Mouse (Mus musculus): ENCODE data around the gene Myo18a. TPM values are rescaled to one million over a fixed set of nuclear protein-coding genes. Genes with fewer than 3 reads are reported as not detected.

Myo18a gene
- polyA plus RNA-seq, 1 experiment: 57.0 TPM

GRCm38 (mm10) chr11:77771879-77772713 lies 9.1 kb downstream of the Myo18a start:
- H3K79me3 ChIP-seq (ENCODE audit: low read depth): peaks cover 70% of the 10 kb centered on the region
- TF ChIP-seq MYOD1 (IDR thresholded peaks at IDR 0.05; ENCODE audit: control insufficient read depth, insufficient read length, low read depth): no peak
- no peak for TF ChIP-seq MAX (IDR thresholded peaks at IDR 0.05)
- TF ChIP-seq USF1 (IDR thresholded peaks at IDR 0.05; ENCODE audit: low read depth): no peak
- no peak for TF ChIP-seq MYOG (IDR thresholded peaks at IDR 0.05; ENCODE audit: control insufficient read depth, extremely low read depth, insufficient read length)
- TF ChIP-seq FOSL1 (IDR thresholded peaks at IDR 0.05; ENCODE audit: insufficient read depth, low read length, poor library complexity, severe bottlenecking): no peak
- TF ChIP-seq CTCF (IDR thresholded peaks at IDR 0.05; ENCODE audit: control insufficient read depth, insufficient read depth, insufficient read length): no peak
- TF ChIP-seq CEBPB (IDR thresholded peaks at IDR 0.05; ENCODE audit: low read depth): no peak
- H3K79me2 ChIP-seq (ENCODE audit: control insufficient read depth, insufficient read depth): peaks cover 99% of the 10 kb centered on the region
- no peaks in the 10 kb centered on the region for H3K27me3 ChIP-seq (ENCODE audit: control insufficient read depth, insufficient read depth, insufficient read length)
- H3K36me3 ChIP-seq (ENCODE audit: control insufficient read depth, insufficient read depth): peaks cover 14% of the 10 kb centered on the region
- peak overlapping the region; percentile 38 for H3ac ChIP-seq (ENCODE audit: control insufficient read depth, insufficient read length, low read depth)
- no peak overlapping the region for H3K4me3 ChIP-seq (ENCODE audit: insufficient read depth, poor library complexity, severe bottlenecking)

- no peaks in the 10 kb centered on the region for H3K27me3 ChIP-seq (ENCODE audit: control insufficient read depth, insufficient read depth, insufficient read length)
- no peak overlapping the region for H3ac ChIP-seq (ENCODE audit: control insufficient read depth, insufficient read length, low read depth)
- H3K4me3 ChIP-seq (ENCODE audit: insufficient read depth, poor library complexity, severe bottlenecking): no peak overlapping the region
- H3K79me2 ChIP-seq (ENCODE audit: control insufficient read depth, insufficient read depth): peaks cover 99% of the 10 kb centered on the region
- H3K79me3 ChIP-seq (ENCODE audit: low read depth): peaks cover 60% of the 10 kb centered on the region
- no peak for TF ChIP-seq CTCF (IDR thresholded peaks at IDR 0.05; ENCODE audit: control insufficient read depth, insufficient read depth, insufficient read length)
- TF ChIP-seq MYOD1 (IDR thresholded peaks at IDR 0.05; ENCODE audit: control insufficient read depth, insufficient read length, low read depth): no peak
- TF ChIP-seq CEBPB (IDR thresholded peaks at IDR 0.05; ENCODE audit: low read depth): no peak
- TF ChIP-seq MAX (IDR thresholded peaks at IDR 0.05): no peak
- TF ChIP-seq MYOG (IDR thresholded peaks at IDR 0.05; ENCODE audit: control insufficient read depth, extremely low read depth, insufficient read length): no peak
- no peak for TF ChIP-seq FOSL1 (IDR thresholded peaks at IDR 0.05; ENCODE audit: insufficient read depth, low read length, poor library complexity, severe bottlenecking)
- TF ChIP-seq USF1 (IDR thresholded peaks at IDR 0.05; ENCODE audit: low read depth): no peak
- peaks cover 30% of the 10 kb centered on the region for H3K36me3 ChIP-seq (ENCODE audit: control insufficient read depth, insufficient read depth)
Observed at GRCm38 (mm10) chr11:77775701-77776400, 12.8 kb downstream of the Myo18a start.

- Histone ChIP-seq H3K36me3 (ENCODE audit: control insufficient read depth, insufficient read depth) (peaks cover 30% of the 10 kb centered on the region), H3ac (ENCODE audit: control insufficient read depth, insufficient read length, low read depth) (no peak overlapping the region), H3K79me2 (ENCODE audit: control insufficient read depth, insufficient read depth) (peaks cover 94% of the 10 kb centered on the region), H3K79me3 (ENCODE audit: low read depth) (peaks cover 54% of the 10 kb centered on the region), H3K27me3 (ENCODE audit: control insufficient read depth, insufficient read depth, insufficient read length) (no peaks in the 10 kb centered on the region), H3K4me3 (ENCODE audit: insufficient read depth, poor library complexity, severe bottlenecking) (no peak overlapping the region)
- TF ChIP-seq MYOD1 (IDR thresholded peaks at IDR 0.05; ENCODE audit: control insufficient read depth, insufficient read length, low read depth) (no peak), USF1 (IDR thresholded peaks at IDR 0.05; ENCODE audit: low read depth) (no peak), CTCF (IDR thresholded peaks at IDR 0.05; ENCODE audit: control insufficient read depth, insufficient read depth, insufficient read length) (no peak), MAX (IDR thresholded peaks at IDR 0.05) (no peak)
Observed at GRCm38 (mm10) chr11:77777436-77777835, 14.4 kb downstream of the Myo18a start.

- no peak overlapping the region for H3K4me3 ChIP-seq (ENCODE audit: insufficient read depth, poor library complexity, severe bottlenecking)
- TF ChIP-seq USF1 (IDR thresholded peaks at IDR 0.05; ENCODE audit: low read depth): no peak
- no peak for TF ChIP-seq CEBPB (IDR thresholded peaks at IDR 0.05; ENCODE audit: low read depth)
- TF ChIP-seq MAX (IDR thresholded peaks at IDR 0.05): no peak
- H3K79me3 ChIP-seq (ENCODE audit: low read depth): peaks cover 51% of the 10 kb centered on the region
- peaks cover 26% of the 10 kb centered on the region for H3K36me3 ChIP-seq (ENCODE audit: control insufficient read depth, insufficient read depth)
- peaks cover 92% of the 10 kb centered on the region for H3K79me2 ChIP-seq (ENCODE audit: control insufficient read depth, insufficient read depth)
- H3K27me3 ChIP-seq (ENCODE audit: control insufficient read depth, insufficient read depth, insufficient read length): no peaks in the 10 kb centered on the region
- no peak overlapping the region for H3ac ChIP-seq (ENCODE audit: control insufficient read depth, insufficient read length, low read depth)
Observed at GRCm38 (mm10) chr11:77777937-77778336, 14.9 kb downstream of the Myo18a start.

- H3ac ChIP-seq (ENCODE audit: control insufficient read depth, insufficient read length, low read depth): no peak overlapping the region
- H3K4me3 ChIP-seq (ENCODE audit: insufficient read depth, poor library complexity, severe bottlenecking): no peak overlapping the region
- peaks cover 22% of the 10 kb centered on the region for H3K36me3 ChIP-seq (ENCODE audit: control insufficient read depth, insufficient read depth)
- H3K79me3 ChIP-seq (ENCODE audit: low read depth): peaks cover 40% of the 10 kb centered on the region
- no peaks in the 10 kb centered on the region for H3K27me3 ChIP-seq (ENCODE audit: control insufficient read depth, insufficient read depth, insufficient read length)
- peaks cover 83% of the 10 kb centered on the region for H3K79me2 ChIP-seq (ENCODE audit: control insufficient read depth, insufficient read depth)
- TF ChIP-seq USF1 (IDR thresholded peaks at IDR 0.05; ENCODE audit: low read depth) (no peak), FOSL1 (IDR thresholded peaks at IDR 0.05; ENCODE audit: insufficient read depth, low read length, poor library complexity, severe bottlenecking) (no peak), MYOG (IDR thresholded peaks at IDR 0.05; ENCODE audit: control insufficient read depth, extremely low read depth, insufficient read length) (no peak), MYOD1 (IDR thresholded peaks at IDR 0.05; ENCODE audit: control insufficient read depth, insufficient read length, low read depth) (no peak), MAX (IDR thresholded peaks at IDR 0.05) (no peak), CEBPB (IDR thresholded peaks at IDR 0.05; ENCODE audit: low read depth) (no peak), CTCF (IDR thresholded peaks at IDR 0.05; ENCODE audit: control insufficient read depth, insufficient read depth, insufficient read length) (no peak)
Observed at GRCm38 (mm10) chr11:77779240-77779639, 16.2 kb downstream of the Myo18a start.
